8 mouse cellular contexts compared by ENCODE assay signal in genomic region chr7:112535408-112535921, GRCm38 (mm10).
A peak's percentile ranks its signal among the peaks of the same experiment; 100 is the strongest.
DNase-seq lines count a peak whose midpoint lies in the region; ATAC-seq and TF ChIP-seq lines count a peak whose summit lies in the region.

No protein-coding gene starts in this region.

- H3K9ac ChIP-seq in midbrain, postnatal 0 days (replicated peaks; ENCODE audit: low read length, poor library complexity, severe bottlenecking), result no peak overlapping the region

- no peak overlapping the region for H3K4me3 ChIP-seq in midbrain, postnatal 0 days (ENCODE audit: low read depth, low read length)

- WGBS in midbrain, postnatal 0 days, result 10% methylated on average over 16 of the region's 16 CpGs

- no peaks in the 10 kb centered on the region for H3K27me3 ChIP-seq in midbrain, postnatal 0 days (ENCODE audit: insufficient read depth, low read length)

- 0 out of 2 replicates have a peak, but pooled peaks have one; percentile 52 for ATAC-seq in midbrain, postnatal 0 days (ENCODE audit: low FRiP score)
- no peak for ATAC-seq in CD4-positive, CD25-positive, alpha-beta regulatory T cell, adult 4 months

- H3K4me2 ChIP-seq in midbrain, postnatal 0 days (ENCODE audit: low read depth, low read length, poor library complexity, severe bottlenecking), result no peak overlapping the region

- no peaks in the 10 kb centered on the region for H3K9me3 ChIP-seq in midbrain, postnatal 0 days (ENCODE audit: low read length)

- DNase-seq in kidney, postnatal 10 days, result peak; percentile 53
- DNase-seq in kidney, adult 8-10 months, result no peak
- peak; percentile 40 to 55 for DNase-seq in frontal cortex, adult 2 months (ENCODE audit: extremely low spot score in 1 of 2, low spot score in 1 of 2)
- DNase-seq in heart, postnatal 36 days, result peak; percentile 42 to 48
- DNase-seq in left cerebral cortex, postnatal 14 days (ENCODE audit: low spot score in 2 of 2), result peak; percentile 50 to 54
- peak; percentile 78 for DNase-seq in midbrain, postnatal 0 days (ENCODE audit: low spot score)
- peak; percentile 56 for DNase-seq in testis, postnatal 10 days (ENCODE audit: low spot score)

- H3K27ac ChIP-seq in midbrain, postnatal 0 days (ENCODE audit: low read depth, low read length), result 0 out of 2 replicates have a peak overlapping the region, but pooled peaks have one; percentile 26

- no peak for TF ChIP-seq CTCF in midbrain, postnatal 0 days (IDR thresholded peaks at IDR 0.05)

- 0 out of 2 replicates have a peak, but pooled peaks cover 6% of the 10 kb centered on the region for H3K4me1 ChIP-seq in midbrain, postnatal 0 days (ENCODE audit: insufficient read depth, low read length)

- H3K36me3 ChIP-seq in midbrain, postnatal 0 days (ENCODE audit: insufficient read depth, low read length), result no peaks in the 10 kb centered on the region

- intact Hi-C loops in heart, postnatal 36 days (cut with DNase I), result no loop called here
- intact Hi-C loops in left cerebral cortex, postnatal 14 days (cut with DNase I), result no loop called here

Comparison
In these comparisons a context has a peak if more than half of its experiments do, and no peak if none do; other contexts are left out.
1. DNase-seq: peak in kidney, postnatal 10 days (single experiment), frontal cortex, adult 2 months (2 of 2), heart, postnatal 36 days (2 of 2), left cerebral cortex, postnatal 14 days (2 of 2), midbrain, postnatal 0 days (single experiment) and testis, postnatal 10 days (single experiment); none in kidney, adult 8-10 months (0 of 2).